19 mouse cellular contexts compared by ENCODE assay signal in the genomic region with DNA sequence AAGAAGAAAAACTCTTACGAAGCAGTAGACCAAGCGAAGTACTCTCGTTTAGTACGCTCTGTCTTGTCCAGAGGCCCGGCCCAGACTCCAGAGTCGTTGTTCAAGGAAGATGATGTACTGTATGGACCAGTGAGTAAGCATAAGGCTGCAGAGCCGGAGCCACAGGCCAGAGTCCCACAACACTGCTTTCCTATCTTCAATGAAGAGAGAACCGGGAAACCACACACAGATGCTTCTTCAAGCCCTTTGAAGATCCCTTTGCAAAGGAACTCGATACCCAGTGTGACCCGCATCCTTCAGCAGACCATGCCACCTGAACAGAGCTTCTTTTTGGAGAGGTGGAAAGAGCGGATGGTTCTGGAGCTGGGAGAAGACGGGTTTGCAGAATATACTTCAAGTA. TPM values are rescaled to one million over a fixed set of nuclear protein-coding genes. Genes with fewer than 3 reads are reported as not detected.
A peak's percentile ranks its signal among the peaks of the same experiment; 100 is the strongest.
DNase-seq lines count a peak whose midpoint lies in the region; ATAC-seq and TF ChIP-seq lines count a peak whose summit lies in the region.
"Had no signal": no experiment of that assay in that cellular context is flagged by ENCODE, and none has a peak within 500 bp of the region (broad histone marks: within the 10 kb centered on the region; RNA-seq: fewer than 3 reads in every experiment).

No protein-coding gene starts in this region.

- in situ Hi-C loops in CH12.LX (cut with MboI; ENCODE audit: low pct_ligation_motif_present, low pct_unique_long_range_greater_than_20kb, low sequenced_read_pairs): no loop called here

- ATAC-seq in lung, embryonic 14.5 days (ENCODE audit: insufficient read depth): no peak
- no peak for ATAC-seq in G1E (ENCODE audit: extremely low read depth, insufficient number of reproducible peaks, low FRiP score, poor library complexity, severe bottlenecking)
- ATAC-seq in liver, embryonic 14.5 days (ENCODE audit: insufficient read depth): no peak
- ATAC-seq: forebrain, embryonic 13.5 days had no signal

- peak overlapping the region; percentile 88; the same call in 1 of the 2 replicates for H3K4me2 ChIP-seq in lung, embryonic 14.5 days
- peak overlapping the region; percentile 74 for H3K4me2 ChIP-seq in CH12.LX (ENCODE audit: insufficient read depth, low read depth, poor library complexity, severe bottlenecking)
- H3K4me2 ChIP-seq in liver, embryonic 14.5 days (ENCODE audit: low read depth): peak overlapping the region; percentile 73
- H3K4me2 ChIP-seq: midbrain, embryonic 11.5 days had no signal

- no peak for TF ChIP-seq CTCF in lung, embryonic 14.5 days (IDR thresholded peaks at IDR 0.05; ENCODE audit: low read depth)
- TF ChIP-seq CTCF in CH12.LX (conservative IDR thresholded peaks at IDR 0.05 in 1 of 2, IDR thresholded peaks at IDR 0.05 in 1 of 2; ENCODE audit: low read depth in 2 of 2, low read length in 2 of 2) (no peak), G1E (IDR thresholded peaks at IDR 0.05; ENCODE audit: low read depth, low read length) (no peak)
- no peak for TF ChIP-seq CTCF in liver, embryonic 14.5 days (IDR thresholded peaks at IDR 0.05; ENCODE audit: low read depth)

- 86% methylated on average over 12 of the region's 12 CpGs for WGBS in lung, embryonic 14.5 days
- 72% methylated on average over 12 of the region's 12 CpGs for WGBS in liver, embryonic 14.5 days (ENCODE audit: insufficient replicate concordance)

- peaks cover 60% of the 10 kb centered on the region for H3K79me2 ChIP-seq in CH12.LX (replicated peaks; ENCODE audit: control insufficient read depth, extremely low read depth, insufficient read depth, poor library complexity, severe bottlenecking)

- 0 out of 2 replicates have a peak, but pooled peaks have one; percentile 21 for TF ChIP-seq EP300 in CH12.LX (IDR thresholded peaks at IDR 0.05; ENCODE audit: low read length)
- no peak for TF ChIP-seq EP300 in liver, embryonic 14.5 days (IDR thresholded peaks at IDR 0.05; ENCODE audit: low read depth)

- peak; percentile 10; the same call in 1 of the 2 replicates for TF ChIP-seq POLR2A in CH12.LX (IDR thresholded peaks at IDR 0.05; ENCODE audit: low read depth, low read length)

- H3K27me3 ChIP-seq in lung, embryonic 14.5 days (ENCODE audit: insufficient read depth, low read length): no peaks in the 10 kb centered on the region
- H3K27me3 ChIP-seq in CH12.LX (replicated peaks) (no peaks in the 10 kb centered on the region), G1E (ENCODE audit: insufficient read depth, low read length) (no peaks in the 10 kb centered on the region)
- H3K27me3 ChIP-seq in liver, embryonic 14.5 days (ENCODE audit: control insufficient read depth, insufficient read depth, low read length): no peaks in the 10 kb centered on the region
- H3K27me3 ChIP-seq: forebrain, embryonic 13.5 days; hindbrain, embryonic 15.5 days; neural tube, embryonic 15.5 days had no signal

- H3K4me1 ChIP-seq in lung, embryonic 14.5 days (ENCODE audit: insufficient read depth): peaks cover 9% of the 10 kb centered on the region
- H3K4me1 ChIP-seq in CH12.LX (ENCODE audit: control insufficient read depth in 1 of 2, insufficient read depth in 2 of 2): peaks cover 2 to 31% of the 10 kb centered on the region in 2 experiments
- peaks cover 40% of the 10 kb centered on the region for H3K4me1 ChIP-seq in G1E (ENCODE audit: insufficient read depth, low read depth, low read length)
- H3K4me1 ChIP-seq in liver, embryonic 14.5 days (replicated peaks; ENCODE audit: control insufficient read depth in 2 of 2, insufficient read depth in 2 of 2, low read length in 1 of 2): peaks cover 24 to 31% of the 10 kb centered on the region in 2 experiments

- TF ChIP-seq RAD21 in CH12.LX (IDR thresholded peaks at IDR 0.05; ENCODE audit: low read depth, low read length): no peak

- dilution Hi-C loops in CH12.LX (cut with MboI; ENCODE audit: extremely low pct_ligation_motif_present, extremely low pct_unique_long_range_greater_than_20kb, low sequenced_read_pairs): no loop called here

- no peak for DNase-seq in lung, embryonic 14.5 days
- no peak for DNase-seq in lung, postnatal 10 days
- no peak for DNase-seq in CH12.LX (ENCODE audit: extremely low read depth)
- no peak for DNase-seq in G1E (ENCODE audit: low spot score)
- DNase-seq in liver, embryonic 14.5 days (ENCODE audit: low read depth in 3 of 3, low spot score in 3 of 3): no peak
- no peak for DNase-seq in frontal cortex, postnatal 14 days (ENCODE audit: low spot score in 2 of 2)
- no peak for DNase-seq in cerebellum, postnatal 36 days
- DNase-seq: adrenal gland, adult 8-10 months; cerebellum, adult 11-12 months; heart, adult 18-20 months; kidney, adult 8-10 months; left cerebral cortex, postnatal 4 days; lung, postnatal 14 days; retina, postnatal 1 day had no signal

- H3K9ac ChIP-seq in lung, embryonic 14.5 days: no peak overlapping the region; the same call in 1 of the 2 replicates
- H3K9ac ChIP-seq in CH12.LX (ENCODE audit: insufficient read depth, low read depth): peak overlapping the region; percentile 93
- H3K9ac ChIP-seq in liver, embryonic 14.5 days (replicated peaks): no peak overlapping the region; the same call in 1 of the 2 replicates
- H3K9ac ChIP-seq: forebrain, embryonic 13.5 days; hindbrain, embryonic 15.5 days; neural tube, embryonic 15.5 days had no signal

- peaks cover 24% of the 10 kb centered on the region for H3K36me3 ChIP-seq in lung, embryonic 14.5 days (ENCODE audit: insufficient read depth)
- H3K36me3 ChIP-seq in CH12.LX (replicated peaks in 1 of 2; ENCODE audit: control insufficient read depth in 1 of 2, insufficient read depth in 1 of 2, low read length in 1 of 2) (peaks cover 8 to 43% of the 10 kb centered on the region in 2 experiments), G1E (replicated peaks) (peaks cover 50% of the 10 kb centered on the region)
- peaks cover 7% of the 10 kb centered on the region for H3K36me3 ChIP-seq in liver, embryonic 14.5 days (replicated peaks; ENCODE audit: control insufficient read depth, insufficient read depth, low read depth)

- H3K4me3 ChIP-seq in lung, embryonic 14.5 days (ENCODE audit: low read depth, low read length): no peak overlapping the region
- H3K4me3 ChIP-seq in CH12.LX (replicated peaks in 1 of 3; ENCODE audit: low read depth in 2 of 3, low read length in 2 of 3, poor library complexity in 1 of 3) (peak overlapping the region; percentile 21 to 83 (median 65)), G1E (ENCODE audit: low read depth, low read length) (peak overlapping the region; percentile 46; the same call in 1 of the 2 replicates)
- 0 out of 4 replicates have a peak overlapping the region, but pooled peaks of 1 of the 2 experiments have one; percentile 1 for H3K4me3 ChIP-seq in liver, embryonic 14.5 days (ENCODE audit: insufficient read depth in 1 of 2, low read depth in 2 of 2, low read length in 2 of 2)

- no peaks in the 10 kb centered on the region for H3K9me3 ChIP-seq in lung, embryonic 14.5 days (ENCODE audit: low read depth, low read length)
- H3K9me3 ChIP-seq in CH12.LX (replicated peaks; ENCODE audit: low read length) (no peaks in the 10 kb centered on the region), G1E (replicated peaks) (no peaks in the 10 kb centered on the region)
- H3K9me3 ChIP-seq in liver, embryonic 14.5 days (ENCODE audit: control insufficient read depth, low read length): no peaks in the 10 kb centered on the region
- H3K9me3 ChIP-seq: forebrain, embryonic 13.5 days; hindbrain, embryonic 15.5 days; neural tube, embryonic 15.5 days had no signal

- no peak overlapping the region for H3K27ac ChIP-seq in lung, embryonic 14.5 days (ENCODE audit: low read depth)
- peak overlapping the region; percentile 36; the same call in 1 of the 2 replicates for H3K27ac ChIP-seq in CH12.LX (ENCODE audit: insufficient read depth, low read depth)
- H3K27ac ChIP-seq in liver, embryonic 14.5 days: no peak overlapping the region
- H3K27ac ChIP-seq: forebrain, embryonic 13.5 days; hindbrain, embryonic 15.5 days; neural tube, embryonic 15.5 days had no signal

TF ChIP-seq in CH12.LX, 34 proteins besides CTCF, POLR2A, EP300 and RAD21 (continues in another document):
- TF ChIP-seq MAFK (IDR thresholded peaks at IDR 0.05; ENCODE audit: insufficient replicate concordance, low read length) (no peak), CHD2 (IDR thresholded peaks at IDR 0.05; ENCODE audit: low read length) (no peak), ELF1 (IDR thresholded peaks at IDR 0.05; ENCODE audit: low read depth, low read length) (no peak), SMC3 (IDR thresholded peaks at IDR 0.05; ENCODE audit: low read depth, low read length) (no peak), IRF4 (IDR thresholded peaks at IDR 0.05; ENCODE audit: low read depth, low read length) (no peak), BHLHE40 (IDR thresholded peaks at IDR 0.05; ENCODE audit: low read depth, low read length) (no peak), ETS1 (conservative IDR thresholded peaks at IDR 0.05; ENCODE audit: low read depth, low read length) (no peak)

RNA-seq across cellular contexts. Expression of a gene that starts 1.4 kb away (rescaled TPM):
- polyA plus RNA-seq in lung, embryonic 14.5 days (2014; fragmentation: Nextera tagmentation; extraction: Ambion mirVana): 135 and 139 TPM in 2 replicates
- 380 and 456 TPM in 2 replicates for total RNA-seq in CH12.LX (2012; rRNA removed)
- 1,220 and 1,259 TPM in 2 replicates for total RNA-seq in CH12.LX (2014; rRNA removed)
- 652 and 666 TPM in 2 replicates for polyA plus RNA-seq in CH12.LX (2012; ENCODE audit: insufficient read length, low read depth)
- 179 and 201 TPM in 2 replicates for total RNA-seq in G1E (2014; fragmentation: Nextera tagmentation)
- 185 and 197 TPM in 2 replicates for total RNA-seq in G1E (2017)
- polyA plus RNA-seq in G1E (2012): 21.4 and 25.5 TPM in 2 replicates
- polyA plus RNA-seq in liver, embryonic 14.5 days (2012; rRNA removed): 42.5 and 67.0 TPM in 2 replicates
- polyA plus RNA-seq in liver, embryonic 14.5 days (2014; fragmentation: Nextera tagmentation; extraction: Ambion mirVana): 66.3 and 70.6 TPM in 2 replicates

RNA-seq across cellular contexts. Expression of a gene that starts 1.6 kb away (rescaled TPM):
- 21.3 and 22.6 TPM in 2 replicates for polyA plus RNA-seq in lung, embryonic 14.5 days (2014; fragmentation: Nextera tagmentation; extraction: Ambion mirVana)
- total RNA-seq in CH12.LX (2012; rRNA removed) (10.6 and 13.0 TPM in 2 replicates), CH12.LX (2014; rRNA removed) (20.7 and 21.9 TPM in 2 replicates), G1E (2014; fragmentation: Nextera tagmentation) (18.2 and 19.3 TPM in 2 replicates), G1E (2017) (17.1 and 18.5 TPM in 2 replicates)
- polyA plus RNA-seq in CH12.LX (2012; ENCODE audit: insufficient read length, low read depth) (19.7 and 20.2 TPM in 2 replicates), G1E (2012) (1.5 and 1.8 TPM in 2 replicates)
- polyA plus RNA-seq in liver, embryonic 14.5 days (2012; rRNA removed): 4.2 and 5.9 TPM in 2 replicates
- polyA plus RNA-seq in liver, embryonic 14.5 days (2014; fragmentation: Nextera tagmentation; extraction: Ambion mirVana): 9.2 TPM in 2 replicates

RNA-seq across cellular contexts. Expression of a gene that starts 59.9 kb away (rescaled TPM):
- polyA plus RNA-seq in lung, embryonic 14.5 days (2014; fragmentation: Nextera tagmentation; extraction: Ambion mirVana): 3.1 and 3.4 TPM in 2 replicates
- total RNA-seq in CH12.LX (2012; rRNA removed) (not detected in 2 replicates), CH12.LX (2014; rRNA removed) (not detected in 2 replicates), G1E (2014; fragmentation: Nextera tagmentation) (not detected in 2 replicates), G1E (2017) (0.05 and 0.06 TPM in 2 replicates)
- polyA plus RNA-seq in CH12.LX (2012; ENCODE audit: insufficient read length, low read depth) (not detected in 2 replicates), G1E (2012) (not detected in 2 replicates)
- polyA plus RNA-seq in liver, embryonic 14.5 days (2012; rRNA removed): 0.03 and 0.05 TPM in 2 replicates
- not detected in 2 replicates for polyA plus RNA-seq in liver, embryonic 14.5 days (2014; fragmentation: Nextera tagmentation; extraction: Ambion mirVana)
- total RNA-seq: adrenal gland, adult 8-10 months; heart, adult 18-20 months had no signal
- polyA plus RNA-seq: forebrain, embryonic 13.5 days; heart, postnatal 0 days; hindbrain, embryonic 15.5 days; neural tube, embryonic 15.5 days had no signal
